9 mouse cellular contexts compared by ENCODE assay signal in genomic region chr19:10203146-10203847, GRCm38 (mm10). TPM values are rescaled to one million over a fixed set of nuclear protein-coding genes. Genes with fewer than 3 reads are reported as not detected.
A peak's percentile ranks its signal among the peaks of the same experiment; 100 is the strongest.
DNase-seq lines count a peak whose midpoint lies in the region; ATAC-seq and TF ChIP-seq lines count a peak whose summit lies in the region.
"Had no signal": no experiment of that assay in that cellular context is flagged by ENCODE, and none has a peak within 500 bp of the region (broad histone marks: within the 10 kb centered on the region; RNA-seq: fewer than 3 reads in every experiment).

No protein-coding gene starts in this region.

- no peaks in the 10 kb centered on the region for H3K9me3 ChIP-seq in lung, postnatal 0 days (ENCODE audit: low read length)
- H3K9me3 ChIP-seq in embryonic facial prominence, embryonic 12.5 days: no peaks in the 10 kb centered on the region
- no peaks in the 10 kb centered on the region for H3K9me3 ChIP-seq in limb, embryonic 13.5 days

- peak overlapping the region; percentile 74 for H3K9ac ChIP-seq in lung, postnatal 0 days (replicated peaks; ENCODE audit: low read depth)
- peak overlapping the region; percentile 88 for H3K9ac ChIP-seq in embryonic facial prominence, embryonic 12.5 days
- peak overlapping the region; percentile 86 for H3K9ac ChIP-seq in limb, embryonic 13.5 days

- H3K4me3 ChIP-seq in lung, postnatal 0 days (ENCODE audit: low read depth, low read length): peak overlapping the region; percentile 84
- peak overlapping the region; percentile 97 for H3K4me3 ChIP-seq in embryonic facial prominence, embryonic 12.5 days
- peak overlapping the region; percentile 91 for H3K4me3 ChIP-seq in limb, embryonic 13.5 days

- no peak for TF ChIP-seq CTCF in lung, postnatal 0 days (IDR thresholded peaks at IDR 0.05)

- peaks cover 28% of the 10 kb centered on the region for H3K36me3 ChIP-seq in lung, postnatal 0 days (ENCODE audit: insufficient read depth, low read length)
- peaks cover 44% of the 10 kb centered on the region for H3K36me3 ChIP-seq in embryonic facial prominence, embryonic 12.5 days
- peaks cover 55% of the 10 kb centered on the region for H3K36me3 ChIP-seq in limb, embryonic 13.5 days

- ATAC-seq in lung, postnatal 0 days: no peak
- no peak for ATAC-seq in embryonic facial prominence, embryonic 12.5 days (ENCODE audit: insufficient number of reproducible peaks, insufficient read depth, low FRiP score, low TSS enrichment)
- no peak for ATAC-seq in limb, embryonic 13.5 days (ENCODE audit: low FRiP score, low read depth)

- H3K27ac ChIP-seq in lung, postnatal 0 days (ENCODE audit: low read length): peak overlapping the region; percentile 93
- H3K27ac ChIP-seq in embryonic facial prominence, embryonic 12.5 days: peak overlapping the region; percentile 70; the same call in 1 of the 2 replicates
- peak overlapping the region; percentile 84 for H3K27ac ChIP-seq in limb, embryonic 13.5 days

- peak overlapping the region; percentile 73 for H3K4me2 ChIP-seq in lung, postnatal 0 days (replicated peaks; ENCODE audit: low read depth, low read length)
- H3K4me2 ChIP-seq in embryonic facial prominence, embryonic 12.5 days (replicated peaks): peak overlapping the region; percentile 96
- peak overlapping the region; percentile 93 for H3K4me2 ChIP-seq in limb, embryonic 13.5 days (replicated peaks)

- H3K27me3 ChIP-seq in lung, postnatal 0 days (replicated peaks; ENCODE audit: insufficient read depth, low read length): no peaks in the 10 kb centered on the region
- no peaks in the 10 kb centered on the region for H3K27me3 ChIP-seq in embryonic facial prominence, embryonic 12.5 days
- H3K27me3 ChIP-seq in limb, embryonic 13.5 days: no peaks in the 10 kb centered on the region

- TF ChIP-seq EP300 in lung, postnatal 0 days (IDR thresholded peaks at IDR 0.05): no peak

- 0 out of 2 replicates have a peak, but pooled peaks cover 3% of the 10 kb centered on the region for H3K4me1 ChIP-seq in lung, postnatal 0 days (ENCODE audit: insufficient read depth, low read depth, low read length)
- H3K4me1 ChIP-seq in embryonic facial prominence, embryonic 12.5 days: peaks cover 15% of the 10 kb centered on the region
- peaks cover 17% of the 10 kb centered on the region for H3K4me1 ChIP-seq in limb, embryonic 13.5 days

- WGBS in lung, postnatal 0 days: under 1% methylated on average over 23 of the region's 23 CpGs
- 3% methylated on average over 23 of the region's 23 CpGs for WGBS in embryonic facial prominence, embryonic 12.5 days
- WGBS in limb, embryonic 13.5 days: 2% methylated on average over 23 of the region's 23 CpGs

- DNase-seq in lung, postnatal 0 days (ENCODE audit: low spot score): no peak
- no peak for DNase-seq in lung, postnatal 10 days
- DNase-seq in spleen, postnatal 10 days (ENCODE audit: low spot score in 2 of 2): peak; percentile 53 to 68
- DNase-seq in adrenal gland, postnatal 25 days: no peak
- no peak for DNase-seq in thymus, postnatal 25 days
- DNase-seq in thymus, postnatal 36 days: no peak

RNA-seq across cellular contexts. Expression of gene Tmem258, which starts 0.5 kb away (rescaled TPM):
- 362 and 394 TPM in 2 replicates for polyA plus RNA-seq in lung, postnatal 0 days (2015; fragmentation: Nextera tagmentation; extraction: Ambion mirVana)
- 389 and 410 TPM in 2 replicates for polyA plus RNA-seq in embryonic facial prominence, embryonic 12.5 days (2016; fragmentation: Nextera tagmentation; extraction: Ambion mirVana)
- 475 and 492 TPM in 2 replicates for polyA plus RNA-seq in limb, embryonic 13.5 days (2015; fragmentation: Nextera tagmentation; extraction: Ambion mirVana)
- total RNA-seq in adrenal gland, postnatal 25 days (2021): 141 and 171 TPM in 2 replicates

RNA-seq across cellular contexts. Expression of gene Fen1, which starts 0.7 kb away (rescaled TPM):
- 18.0 and 18.7 TPM in 2 replicates for polyA plus RNA-seq in lung, postnatal 0 days (2015; fragmentation: Nextera tagmentation; extraction: Ambion mirVana)
- polyA plus RNA-seq in embryonic facial prominence, embryonic 12.5 days (2016; fragmentation: Nextera tagmentation; extraction: Ambion mirVana): 90.1 and 95.5 TPM in 2 replicates
- polyA plus RNA-seq in limb, embryonic 13.5 days (2015; fragmentation: Nextera tagmentation; extraction: Ambion mirVana): 78.4 and 82.0 TPM in 2 replicates
- 16.9 and 17.9 TPM in 2 replicates for total RNA-seq in adrenal gland, postnatal 25 days (2021)

RNA-seq across cellular contexts. Expression of gene Fads1, which starts 20.6 kb away (rescaled TPM):
- polyA plus RNA-seq in lung, postnatal 0 days (2015; fragmentation: Nextera tagmentation; extraction: Ambion mirVana): 44.5 and 48.8 TPM in 2 replicates
- 139 and 144 TPM in 2 replicates for polyA plus RNA-seq in embryonic facial prominence, embryonic 12.5 days (2016; fragmentation: Nextera tagmentation; extraction: Ambion mirVana)
- polyA plus RNA-seq in limb, embryonic 13.5 days (2015; fragmentation: Nextera tagmentation; extraction: Ambion mirVana): 115 and 119 TPM in 2 replicates
- total RNA-seq in adrenal gland, postnatal 25 days (2021): 931 and 942 TPM in 2 replicates

RNA-seq across cellular contexts. Expression of gene Myrf, which starts 37.3 kb away (rescaled TPM):
- 5.0 and 5.9 TPM in 2 replicates for polyA plus RNA-seq in lung, postnatal 0 days (2015; fragmentation: Nextera tagmentation; extraction: Ambion mirVana)
- polyA plus RNA-seq in embryonic facial prominence, embryonic 12.5 days (2016; fragmentation: Nextera tagmentation; extraction: Ambion mirVana): 1.9 and 2.5 TPM in 2 replicates
- polyA plus RNA-seq in limb, embryonic 13.5 days (2015; fragmentation: Nextera tagmentation; extraction: Ambion mirVana): 1.3 and 1.9 TPM in 2 replicates
- 0.67 and 1.4 TPM in 2 replicates for total RNA-seq in adrenal gland, postnatal 25 days (2021)
- total RNA-seq: hematopoietic stem cell, adult 5-6 weeks had no signal

Comparison
In these comparisons a context has a peak if more than half of its experiments do, and no peak if none do; other contexts are left out.
1. DNase-seq: peak in spleen, postnatal 10 days (2 of 2); none in lung, postnatal 0 days (single experiment), lung, postnatal 10 days (single experiment), adrenal gland, postnatal 25 days (single experiment), thymus, postnatal 25 days (single experiment) and thymus, postnatal 36 days (0 of 2).
2. Peak in every context shown above with its lines, with median percentiles within 50 percentile points of each other: H3K27ac ChIP-seq, H3K4me2 ChIP-seq, H3K4me3 ChIP-seq and H3K9ac ChIP-seq.